Mouse (Mus musculus) forebrain, embryonic 12.5 days (tissue): ENCODE results near the gene Agr2. TPM values are rescaled to one million over a fixed set of nuclear protein-coding genes. Genes with fewer than 3 reads are reported as not detected.

Experiments
- ATAC-seq: fragments of 200-750 bp; cut with Nextera tagmentation; 2 replicates; pipeline ENCODE4 v1.8.0; 2017; ENCODE audit warnings: moderate TSS enrichment; ENCODE audit not compliant: low FRiP score
- H3K27ac ChIP-seq: fragments of 300-500 bp; sonication (generic); 2 replicates; pipeline ENCODE4 v1.5.1; 2016; ENCODE audit warnings: mild to moderate bottlenecking
- H3K27me3 ChIP-seq: fragments of 300-500 bp; sonication (generic); 2 replicates; pipeline ENCODE4 v1.6.1; 2016; ENCODE audit warnings: mild to moderate bottlenecking
- H3K36me3 ChIP-seq: fragments of 300-500 bp; sonication (generic); replicated peaks from 2 replicates; pipeline ENCODE4 v1.6.1; 2016; ENCODE audit warnings: mild to moderate bottlenecking
- H3K4me1 ChIP-seq: fragments of 300-500 bp; sonication (generic); 2 replicates; pipeline ENCODE4 v1.6.1; 2016
- H3K4me2 ChIP-seq: fragments of 300-500 bp; sonication (generic); 2 replicates; pipeline ENCODE4 v1.6.1; 2016; ENCODE audit warnings: mild to moderate bottlenecking, moderate library complexity
- H3K4me3 ChIP-seq: fragments of 300-500 bp; sonication (generic); replicated peaks from 2 replicates; pipeline ENCODE4 v1.5.1; 2016; ENCODE audit warnings: mild to moderate bottlenecking
- H3K9ac ChIP-seq: fragments of 300-500 bp; sonication (generic); 2 replicates; pipeline ENCODE4 v1.6.1; 2016; ENCODE audit warnings: mild to moderate bottlenecking
- H3K9me3 ChIP-seq: fragments of 300-500 bp; sonication (generic); 2 replicates; pipeline ENCODE4 v1.6.1; 2016
- WGBS: fragments of 180-500 bp; shearing (Covaris S2); methylation state at CpG from one replicate; pipeline ENCODE4 v1.1.7; 2016; 5-methylcytosine and 5-hydroxymethylcytosine counted together
- polyA plus RNA-seq: library from polyadenylated mRNA; unstranded; fragments of >200 nt; fragmentation: Nextera tagmentation; extraction: Ambion mirVana; gene quantifications from 2 replicates; pipeline ENCODE4 v1.2.1, GENCODE M21; 2016

Gene Agr2
- polyA plus RNA-seq, 1 experiment from 2014 or later, result 0.33 TPM

DNA sequence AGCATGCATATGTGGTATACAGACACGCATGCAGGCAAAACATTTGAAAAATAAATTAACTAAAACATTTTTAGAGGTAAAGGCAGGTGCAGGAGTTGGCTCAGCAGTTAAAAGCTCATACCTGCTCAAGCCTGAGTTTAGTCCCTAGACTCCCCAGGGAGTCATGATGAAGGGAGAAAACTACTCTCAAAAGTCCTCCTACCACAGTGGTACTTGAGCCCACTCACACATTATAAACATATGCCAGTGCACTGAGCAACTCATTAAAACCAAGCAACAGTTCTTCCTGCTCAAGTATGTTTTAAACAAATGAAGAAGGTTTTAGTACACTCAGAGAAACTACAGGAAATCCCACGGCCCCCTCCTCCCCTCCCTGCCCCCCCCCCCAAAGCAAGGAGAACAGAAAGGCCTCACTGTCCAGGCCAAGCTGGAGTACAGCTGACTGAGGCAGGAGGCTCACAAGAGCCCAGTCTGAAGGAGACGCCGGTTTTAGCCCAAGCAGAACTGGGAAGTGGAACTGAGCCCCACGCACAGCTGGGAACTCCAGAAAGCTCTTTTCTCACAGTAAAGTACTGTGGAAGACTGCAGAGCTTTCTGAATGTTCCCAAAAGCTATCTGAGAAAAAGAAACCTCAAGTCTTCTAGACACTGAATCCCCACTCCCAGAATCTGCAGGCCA lies 36.4 kb downstream of the Agr2 start:
- H3K36me3 ChIP-seq, result peaks cover 4% of the 10 kb centered on the region
- H3K4me3 ChIP-seq, result no peak overlapping the region
- H3K4me1 ChIP-seq, result peaks cover 4% of the 10 kb centered on the region; the same call in 1 of the 2 replicates
- H3K9ac ChIP-seq, result no peak overlapping the region
- ATAC-seq, result no peak
- WGBS, result 69% methylated on average over 5 of the region's 5 CpGs
- H3K27me3 ChIP-seq, result no peaks in the 10 kb centered on the region
- no peak overlapping the region for H3K27ac ChIP-seq
- H3K4me2 ChIP-seq, result no peak overlapping the region
- H3K9me3 ChIP-seq, result no peaks in the 10 kb centered on the region; the same call in 1 of the 2 replicates

DNA sequence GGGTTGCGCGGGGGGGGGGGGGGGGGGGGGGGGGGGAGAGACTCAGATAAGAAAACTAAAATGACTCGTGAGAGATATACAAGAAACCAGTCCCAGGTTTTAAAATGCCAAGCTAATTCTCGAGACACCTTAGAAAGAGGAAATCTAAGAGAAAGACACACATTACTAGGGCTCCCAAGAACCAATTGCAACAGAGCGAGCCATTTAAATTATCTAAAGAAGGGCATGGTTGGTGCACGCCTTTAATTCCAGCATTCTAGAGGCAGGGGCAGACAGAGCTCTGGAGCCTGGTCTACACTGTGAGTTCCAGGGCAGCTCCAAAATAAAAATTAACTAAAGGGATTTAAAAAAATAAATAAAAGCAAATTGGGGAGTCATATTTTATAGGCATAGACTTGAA lies 37.0 kb downstream of the Agr2 start:
- Histone ChIP-seq H3K4me3 (no peak overlapping the region), H3K27me3 (no peaks in the 10 kb centered on the region), H3K27ac (no peak overlapping the region), H3K4me1 (peaks cover 4% of the 10 kb centered on the region; the same call in 1 of the 2 replicates), H3K4me2 (no peak overlapping the region), H3K9me3 (no peaks in the 10 kb centered on the region; the same call in 1 of the 2 replicates), H3K36me3 (peaks cover 4% of the 10 kb centered on the region), H3K9ac (no peak overlapping the region)
- no peak for ATAC-seq
- 94% methylated on average over 4 of the region's 6 CpGs for WGBS

DNA sequence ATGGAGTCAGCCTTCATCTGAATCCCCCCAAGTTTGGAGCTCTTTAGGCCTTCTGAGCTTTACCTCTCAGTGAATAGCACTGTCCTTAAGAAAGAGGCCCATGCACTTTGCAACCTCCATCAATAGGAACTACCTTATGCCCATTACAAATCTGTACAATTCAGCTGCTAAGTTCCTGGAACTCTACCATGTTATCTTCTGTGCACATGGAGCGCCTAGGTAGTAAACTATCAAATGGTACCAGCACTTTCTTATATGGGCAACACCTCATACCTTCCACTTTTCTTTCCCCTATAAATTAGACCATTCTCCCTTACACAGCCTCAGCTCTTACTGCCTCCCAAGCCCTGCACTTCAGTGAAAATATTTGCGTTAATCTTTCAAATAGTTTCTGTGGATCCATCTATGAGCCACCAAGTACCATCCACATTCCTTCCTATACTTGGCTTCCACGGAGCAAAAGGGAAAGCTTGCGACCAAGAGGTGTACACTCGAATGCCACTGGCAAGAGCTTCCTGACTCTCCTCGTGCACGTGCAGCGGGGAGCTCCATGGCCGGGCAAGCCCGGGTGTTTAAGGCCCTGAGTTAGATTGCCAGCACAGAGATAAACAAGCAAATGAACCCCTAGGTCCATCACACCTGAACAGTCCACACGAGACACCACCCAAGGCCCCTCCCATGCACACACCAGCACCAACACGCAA lies 38.1 kb downstream of the Agr2 start:
- H3K4me3 ChIP-seq, result no peak overlapping the region
- H3K4me1 ChIP-seq, result peaks cover 4% of the 10 kb centered on the region; the same call in 1 of the 2 replicates
- H3K4me2 ChIP-seq, result no peak overlapping the region
- H3K9ac ChIP-seq, result no peak overlapping the region
- peaks cover 4% of the 10 kb centered on the region for H3K36me3 ChIP-seq
- H3K27me3 ChIP-seq, result no peaks in the 10 kb centered on the region
- WGBS, result 91% methylated on average over 12 of the region's 12 CpGs
- no peak overlapping the region for H3K27ac ChIP-seq
- no peak for ATAC-seq
- H3K9me3 ChIP-seq, result no peaks in the 10 kb centered on the region; the same call in 1 of the 2 replicates

DNA sequence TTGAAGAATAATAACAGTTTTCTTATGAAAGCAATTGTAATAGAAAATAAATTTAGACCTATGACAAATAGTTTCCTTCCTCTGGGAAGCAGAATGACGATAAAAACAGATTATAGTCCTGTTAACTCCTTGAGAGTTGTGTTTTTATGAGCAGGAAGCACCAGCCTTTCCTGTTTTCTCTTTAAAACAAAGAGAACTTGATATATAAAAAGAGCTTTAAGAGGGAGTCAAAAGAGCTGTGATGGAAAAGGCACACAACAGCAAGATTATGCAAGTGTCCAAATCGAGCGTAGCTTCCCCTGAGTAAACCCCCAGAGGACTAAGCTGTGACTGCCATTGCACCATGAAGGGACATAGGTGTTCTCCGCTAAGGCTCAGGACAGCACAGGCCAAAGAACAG lies 39.7 kb downstream of the Agr2 start:
- Histone ChIP-seq H3K4me3 (no peak overlapping the region), H3K9ac (no peak overlapping the region)
- no peak for ATAC-seq

DNA sequence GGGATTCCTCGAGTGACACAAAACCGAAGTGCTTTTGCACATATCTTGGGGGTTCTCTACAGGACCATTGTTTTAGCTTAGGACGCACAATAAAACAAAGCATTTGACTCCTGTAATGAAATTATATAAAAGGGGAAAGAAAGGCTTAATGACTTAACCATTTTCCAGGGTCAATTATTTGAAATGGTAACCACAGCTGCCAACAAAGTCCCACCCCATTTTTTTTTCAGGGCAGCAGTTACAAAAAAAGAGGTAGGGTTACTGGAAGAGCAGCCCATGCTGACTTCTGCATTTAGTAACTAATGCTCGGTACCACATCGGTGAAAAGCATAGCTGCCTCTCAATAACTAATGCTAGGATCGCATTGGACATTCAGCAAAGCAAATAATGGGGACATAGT lies 42.8 kb downstream of the Agr2 start:
- H3K4me3 ChIP-seq, result no peak overlapping the region
- no peak overlapping the region for H3K4me2 ChIP-seq
- H3K4me1 ChIP-seq, result peaks cover 12% of the 10 kb centered on the region
- H3K9me3 ChIP-seq, result peaks cover 7% of the 10 kb centered on the region; the same call in 1 of the 2 replicates
- H3K9ac ChIP-seq, result no peak overlapping the region
- 96% methylated on average over 6 of the region's 6 CpGs for WGBS
- peaks cover 4% of the 10 kb centered on the region for H3K36me3 ChIP-seq
- no peak for ATAC-seq
- H3K27ac ChIP-seq, result no peak overlapping the region
- H3K27me3 ChIP-seq, result no peaks in the 10 kb centered on the region

More for the DNA sequence above, 39.7 kb downstream of the Agr2 start:
- H3K27me3 ChIP-seq, result no peaks in the 10 kb centered on the region
- peaks cover 7% of the 10 kb centered on the region; the same call in 1 of the 2 replicates for H3K9me3 ChIP-seq
- no peak overlapping the region for H3K4me2 ChIP-seq
- peaks cover 4% of the 10 kb centered on the region; the same call in 1 of the 2 replicates for H3K4me1 ChIP-seq
- H3K27ac ChIP-seq, result no peak overlapping the region
- peaks cover 4% of the 10 kb centered on the region for H3K36me3 ChIP-seq
- 85% methylated on average over 4 of the region's 4 CpGs for WGBS

DNA sequence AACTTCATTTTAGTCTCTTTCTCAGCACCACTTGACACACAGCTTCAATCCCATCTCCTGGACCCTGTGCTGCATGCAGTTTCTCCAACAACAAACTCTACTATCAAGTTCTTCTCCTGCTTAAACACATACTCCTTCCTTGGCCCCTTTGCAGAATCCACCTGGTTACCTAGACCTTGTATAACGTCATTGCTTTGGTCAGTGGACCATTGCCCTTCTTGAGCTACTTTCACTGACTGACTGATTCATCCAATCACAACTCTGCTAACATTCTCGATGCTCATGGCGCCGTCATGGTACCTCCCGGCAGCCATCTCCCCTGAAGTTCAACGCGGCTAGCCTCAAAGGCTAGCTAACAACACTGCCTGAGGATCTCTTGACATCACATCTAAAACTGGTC lies 43.4 kb downstream of the Agr2 start:
- Histone ChIP-seq H3K27me3 (no peaks in the 10 kb centered on the region), H3K4me2 (no peak overlapping the region), H3K4me1 (peaks cover 18% of the 10 kb centered on the region), H3K4me3 (no peak overlapping the region), H3K27ac (no peak overlapping the region), H3K9me3 (peaks cover 7% of the 10 kb centered on the region; the same call in 1 of the 2 replicates), H3K9ac (no peak overlapping the region), H3K36me3 (peaks cover 4% of the 10 kb centered on the region)
- ATAC-seq, result no peak
- 97% methylated on average over 7 of the region's 7 CpGs for WGBS

DNA sequence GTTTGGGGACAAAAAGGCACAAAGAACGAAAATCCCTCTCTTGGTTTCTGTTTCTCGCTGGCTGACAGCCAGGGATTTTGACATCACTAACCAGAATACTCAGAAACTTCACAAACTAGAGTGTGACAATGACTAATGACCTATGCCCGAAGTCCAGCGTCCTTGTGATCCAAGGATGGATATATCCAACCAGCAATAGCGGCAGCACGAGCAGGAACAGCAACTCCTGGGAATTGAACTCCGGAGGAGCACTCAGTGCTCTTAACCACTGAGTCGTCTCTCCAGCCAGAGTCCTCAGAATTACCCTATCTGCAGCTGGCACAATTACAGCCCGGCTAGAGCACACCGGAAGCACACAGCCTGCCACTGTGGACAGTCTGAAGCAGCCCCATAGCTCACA lies 44.1 kb downstream of the Agr2 start:
- Histone ChIP-seq H3K27ac (no peak overlapping the region), H3K4me1 (peaks cover 21% of the 10 kb centered on the region), H3K36me3 (peaks cover 4% of the 10 kb centered on the region), H3K4me3 (no peak overlapping the region), H3K9ac (no peak overlapping the region), H3K9me3 (peaks cover 7% of the 10 kb centered on the region; the same call in 1 of the 2 replicates), H3K4me2 (no peak overlapping the region), H3K27me3 (no peaks in the 10 kb centered on the region)
- WGBS, result 95% methylated on average over 10 of the region's 10 CpGs
- ATAC-seq, result no peak

DNA sequence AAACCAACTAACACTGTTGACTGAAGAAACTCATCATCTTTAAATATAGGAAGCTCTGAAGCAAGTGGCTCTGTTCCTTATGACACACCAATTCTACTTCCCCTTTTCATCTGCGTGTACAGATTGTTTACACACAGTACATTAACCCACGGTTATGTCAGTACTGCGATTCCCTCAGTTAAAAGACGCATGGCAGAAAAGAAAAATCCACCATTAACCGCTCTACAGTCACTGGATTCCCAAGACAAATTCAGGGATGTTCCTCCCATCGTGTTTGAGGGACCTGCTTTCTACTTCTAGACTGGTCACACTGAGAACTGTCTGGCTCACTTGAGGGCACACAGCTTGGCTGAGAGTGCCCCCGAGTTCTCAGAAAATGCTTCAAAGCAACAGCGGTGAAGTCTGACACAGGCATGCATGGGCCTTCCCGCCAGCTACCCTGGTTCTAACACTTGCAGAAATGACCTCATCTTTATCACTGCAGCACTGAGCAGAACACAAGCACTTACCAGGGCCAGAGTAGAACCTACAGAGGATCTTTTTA lies 46.9 kb downstream of the Agr2 start:
- H3K9me3 ChIP-seq, result peaks cover 7% of the 10 kb centered on the region; the same call in 1 of the 2 replicates
- peaks cover 17% of the 10 kb centered on the region for H3K4me1 ChIP-seq
- WGBS, result 84% methylated on average over 9 of the region's 9 CpGs
- no peaks in the 10 kb centered on the region for H3K36me3 ChIP-seq
- H3K9ac ChIP-seq, result no peak overlapping the region
- H3K27me3 ChIP-seq, result peaks cover under 1% of the 10 kb centered on the region; the same call in 1 of the 2 replicates
- H3K27ac ChIP-seq, result no peak overlapping the region
- ATAC-seq, result no peak
- peak overlapping the region; percentile 35 for H3K4me2 ChIP-seq
- no peak overlapping the region; the same call in 1 of the 2 replicates for H3K4me3 ChIP-seq

DNA sequence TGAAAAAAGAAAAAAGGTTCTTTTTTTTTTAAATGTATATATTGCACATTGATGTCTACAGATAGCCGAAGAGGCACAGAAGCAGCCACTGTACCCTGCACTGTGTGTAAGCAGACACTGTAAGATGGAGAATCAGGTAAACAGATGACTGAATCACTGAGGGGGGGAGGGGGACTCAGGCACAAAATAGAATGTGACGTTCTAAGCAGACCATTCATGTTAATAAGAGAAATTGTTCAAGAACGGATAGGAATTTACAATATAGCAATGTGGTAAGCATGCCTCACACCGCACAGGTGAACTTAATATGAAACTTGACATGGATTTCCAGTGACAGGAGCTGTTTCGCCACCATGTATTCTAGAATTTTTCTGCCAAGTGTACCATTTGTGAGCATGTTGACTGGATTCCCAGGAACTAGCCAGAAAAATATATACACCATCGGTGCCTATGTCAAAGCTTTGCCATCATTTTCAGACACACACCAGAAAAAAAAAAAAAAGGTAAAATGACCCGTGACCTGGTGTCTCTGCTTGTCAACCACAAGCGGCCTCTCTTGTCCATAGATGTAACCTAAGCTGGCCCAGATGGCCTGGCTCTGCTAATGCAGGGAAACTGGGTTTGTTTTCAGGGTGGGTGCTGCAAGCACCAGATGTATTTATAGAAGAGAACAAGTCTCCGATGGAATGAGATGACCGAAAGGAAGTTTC lies 48.0 kb downstream of the Agr2 start:
- 67% methylated on average over 10 of the region's 10 CpGs for WGBS
- H3K9me3 ChIP-seq, result peaks cover 7% of the 10 kb centered on the region; the same call in 1 of the 2 replicates
- peak overlapping the region; percentile 94 for H3K9ac ChIP-seq
- peak overlapping the region; percentile 60 for H3K4me2 ChIP-seq
- H3K4me1 ChIP-seq, result peaks cover 17% of the 10 kb centered on the region
- H3K4me3 ChIP-seq, result peak overlapping the region; percentile 92
- ATAC-seq, result no peak
- H3K27ac ChIP-seq, result no peak overlapping the region
- peaks cover 4% of the 10 kb centered on the region; the same call in 1 of the 2 replicates for H3K27me3 ChIP-seq
- H3K36me3 ChIP-seq, result no peaks in the 10 kb centered on the region

DNA sequence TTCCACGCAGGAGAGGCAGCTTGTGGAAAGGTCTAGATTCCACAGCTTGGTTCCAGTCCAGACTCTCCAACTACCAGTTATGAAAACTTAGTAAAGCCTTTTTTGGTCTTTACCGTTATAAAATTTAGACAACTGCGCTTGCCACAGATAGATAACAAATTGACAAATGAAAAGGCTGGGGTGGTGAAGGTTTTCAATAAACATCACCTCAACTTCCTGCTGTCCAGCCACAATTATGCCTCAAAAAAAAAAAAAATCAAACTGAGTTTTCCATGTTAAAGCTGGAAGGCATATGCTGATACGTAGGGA lies 48.5 kb downstream of the Agr2 start:
- H3K27ac ChIP-seq, result no peak overlapping the region
- 0 out of 2 replicates have a peak, but pooled peaks cover 3% of the 10 kb centered on the region for H3K9me3 ChIP-seq
- no peak for ATAC-seq
- 50% methylated on average over 4 of the region's 4 CpGs for WGBS
- peaks cover 4% of the 10 kb centered on the region; the same call in 1 of the 2 replicates for H3K27me3 ChIP-seq
- peaks cover 17% of the 10 kb centered on the region for H3K4me1 ChIP-seq
- H3K4me3 ChIP-seq, result peak overlapping the region; percentile 92
- H3K36me3 ChIP-seq, result no peaks in the 10 kb centered on the region
- peak overlapping the region; percentile 60 for H3K4me2 ChIP-seq
- peak overlapping the region; percentile 94 for H3K9ac ChIP-seq

DNA sequence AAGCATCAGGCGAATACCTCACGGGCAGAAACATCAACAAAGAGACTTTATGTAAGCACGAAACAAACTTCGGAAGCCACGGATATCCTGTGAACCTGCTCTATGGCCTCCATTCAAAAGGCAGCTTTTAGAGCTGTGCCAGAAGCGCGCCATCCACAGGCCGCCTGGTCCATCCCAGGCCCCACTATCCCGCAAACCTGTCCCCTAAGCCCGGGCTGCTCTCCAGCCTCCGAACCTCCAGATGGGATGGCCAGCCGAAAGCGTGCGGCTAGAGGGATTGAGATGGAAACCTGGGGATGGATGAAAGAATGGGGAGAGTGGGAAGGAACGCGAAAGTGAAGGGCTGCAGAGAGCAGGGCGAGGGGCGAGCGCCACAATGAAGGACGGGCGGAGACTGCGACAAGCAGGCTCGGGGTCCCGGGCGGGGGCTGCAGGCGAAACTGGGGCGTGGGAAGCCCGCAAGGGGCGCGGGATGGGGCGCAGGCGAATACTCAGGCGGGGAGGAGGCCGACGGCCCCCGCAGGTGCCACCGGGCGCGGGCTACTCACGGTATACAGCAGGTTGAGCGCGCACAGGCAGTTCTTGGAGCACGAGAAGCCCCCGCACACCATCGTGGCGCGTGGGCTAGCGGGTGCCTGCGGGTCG lies 49.1 kb downstream of the Agr2 start:
- Histone ChIP-seq H3K4me3 (peak overlapping the region; percentile 92), H3K4me2 (peak overlapping the region; percentile 60), H3K36me3 (no peaks in the 10 kb centered on the region), H3K9ac (peak overlapping the region; percentile 94), H3K9me3 (no peaks in the 10 kb centered on the region), H3K4me1 (peaks cover 17% of the 10 kb centered on the region), H3K27ac (peak overlapping the region; percentile 88), H3K27me3 (peaks cover 4% of the 10 kb centered on the region; the same call in 1 of the 2 replicates)
- peak; percentile 81 for ATAC-seq
- WGBS, result under 1% methylated on average over 50 of the region's 50 CpGs
